Mouse (Mus musculus): ENCODE results near the gene Slc37a4. TPM values are rescaled to one million over a fixed set of nuclear protein-coding genes. Genes with fewer than 3 reads are reported as not detected.
A peak's percentile ranks its signal among the peaks of the same experiment; 100 is the strongest.
"Not testable (repeated sequence)": the region's sequence is repeated elsewhere in the genome, so short reads cannot be mapped to it uniquely, and the experiment has no call there.

The Slc37a4 gene
- total RNA-seq (2022): 10 to 100 TPM; 22.5 to 24.5 (median 22.9) TPM

- DNase-seq (ENCODE audit: low spot score): peak; percentile 95
Observed at GRCm38 (mm10) chr9:44396684-44397411, at the start of gene Slc37a4. TSS of gene Slc37a4 (plus strand) at chr9:44396852.

- DNase-seq (ENCODE audit: low spot score): no peak
Observed at GRCm38 (mm10) chr9:44347166-44347565, 49.5 kb upstream of the Slc37a4 start.

GRCm38 (mm10) chr9:44347621-44348020 is 49.0 kb upstream of the Slc37a4 start:
- DNase-seq (ENCODE audit: low spot score): no peak

GRCm38 (mm10) chr9:44348546-44348945 is 48.1 kb upstream of the Slc37a4 start:
- DNase-seq (ENCODE audit: low spot score): no peak

GRCm38 (mm10) chr9:44351396-44351795 is 45.3 kb upstream of the Slc37a4 start:
- DNase-seq (ENCODE audit: low spot score): no peak

GRCm38 (mm10) chr9:44352337-44352736 is 44.3 kb upstream of the Slc37a4 start:
- DNase-seq (ENCODE audit: low spot score): no peak

GRCm38 (mm10) chr9:44353142-44353541 is 43.5 kb upstream of the Slc37a4 start:
- no peak for DNase-seq (ENCODE audit: low spot score)

GRCm38 (mm10) chr9:44357207-44357606 is 39.4 kb upstream of the Slc37a4 start:
- DNase-seq (ENCODE audit: low spot score): no peak

- peak; percentile 95 for DNase-seq (ENCODE audit: low spot score)
Observed at GRCm38 (mm10) chr9:44361190-44361917, 35.3 kb upstream of the Slc37a4 start, which contains the start of gene Vps11. TSS of gene Vps11 (minus strand) at chr9:44361670.

GRCm38 (mm10) chr9:44361931-44362330 is 34.7 kb upstream of the Slc37a4 start:
- not testable (repeated sequence) for DNase-seq (ENCODE audit: low spot score)

- no peak for DNase-seq (ENCODE audit: low spot score)
Observed at GRCm38 (mm10) chr9:44364480-44364879, 32.2 kb upstream of the Slc37a4 start.

- DNase-seq (ENCODE audit: low spot score): no peak
Observed at GRCm38 (mm10) chr9:44373386-44373785, 23.3 kb upstream of the Slc37a4 start.

GRCm38 (mm10) chr9:44376141-44376540 is 20.5 kb upstream of the Slc37a4 start:
- DNase-seq (ENCODE audit: low spot score): no peak

GRCm38 (mm10) chr9:44377335-44377734 is 19.3 kb upstream of the Slc37a4 start:
- DNase-seq (ENCODE audit: low spot score): not testable (repeated sequence)

GRCm38 (mm10) chr9:44378153-44378730 is 18.4 kb upstream of the Slc37a4 start:
- DNase-seq (ENCODE audit: low spot score): no peak

- DNase-seq (ENCODE audit: low spot score): peak; percentile 99
Observed at GRCm38 (mm10) chr9:44379054-44379834, 17.4 kb upstream of the Slc37a4 start, which contains the start of gene Hyou1. TSS of gene Hyou1 (plus strand) at chr9:44379490.

GRCm38 (mm10) chr9:44379862-44380261 is 16.8 kb upstream of the Slc37a4 start:
- no peak for DNase-seq (ENCODE audit: low spot score)

GRCm38 (mm10) chr9:44384596-44384995 is 12.1 kb upstream of the Slc37a4 start:
- DNase-seq (ENCODE audit: low spot score): no peak

- no peak for DNase-seq (ENCODE audit: low spot score)
Observed at GRCm38 (mm10) chr9:44387221-44387620, 9.4 kb upstream of the Slc37a4 start.

- DNase-seq (ENCODE audit: low spot score): no peak
Observed at GRCm38 (mm10) chr9:44389273-44389672, 7.4 kb upstream of the Slc37a4 start.

GRCm38 (mm10) chr9:44391466-44391865 is 5.2 kb upstream of the Slc37a4 start:
- DNase-seq (ENCODE audit: low spot score): peak; percentile 72

GRCm38 (mm10) chr9:44398087-44398486 is 1.4 kb downstream of the Slc37a4 start:
- DNase-seq (ENCODE audit: low spot score): no peak
